Mouse (Mus musculus) liver, embryonic 13.5 days (tissue): ENCODE data around the gene Gm20696. TPM values are rescaled to one million over a fixed set of nuclear protein-coding genes. Genes with fewer than 3 reads are reported as not detected.

Experiments used
- ATAC-seq: fragments of 200-750 bp; cut with Nextera tagmentation; 2 replicates; pipeline ENCODE4 v1.8.0; 2017; ENCODE audit warnings: low read depth, mild to moderate bottlenecking, moderate number of reproducible peaks, moderate library complexity
- DNase-seq: peaks from one replicate; pipeline ENCODE4 v3.0.0; 2022
- H3K27ac ChIP-seq: fragments of 300-500 bp; sonication (generic); 2 replicates; pipeline ENCODE4 v1.5.1; 2015; ENCODE audit warnings: moderate library complexity, mild to moderate bottlenecking, inconsistent platforms
- H3K27me3 ChIP-seq: fragments of 300-500 bp; sonication (generic); 2 replicates; pipeline ENCODE4 v1.6.1; 2015; ENCODE audit warnings: mild to moderate bottlenecking, inconsistent platforms
- H3K36me3 ChIP-seq: fragments of 300-500 bp; sonication (generic); 2 replicates; pipeline ENCODE4 v1.6.1; 2015; ENCODE audit warnings: mild to moderate bottlenecking, inconsistent platforms
- H3K4me1 ChIP-seq: fragments of 300-500 bp; sonication (generic); replicated peaks from 2 replicates; pipeline ENCODE4 v1.6.1; 2015; ENCODE audit warnings: inconsistent platforms
- H3K4me2 ChIP-seq: fragments of 300-500 bp; sonication (generic); 2 replicates; pipeline ENCODE4 v1.6.1; 2015; ENCODE audit warnings: inconsistent platforms, mild to moderate bottlenecking, moderate library complexity
- H3K4me3 ChIP-seq: fragments of 300-500 bp; sonication (generic); replicated peaks from 2 replicates; pipeline ENCODE4 v1.5.1; 2015; ENCODE audit warnings: mild to moderate bottlenecking, inconsistent platforms
- H3K9ac ChIP-seq: fragments of 300-500 bp; sonication (generic); 2 replicates; pipeline ENCODE4 v1.6.1; 2015; ENCODE audit warnings: mild to moderate bottlenecking, inconsistent platforms
- H3K9me3 ChIP-seq: fragments of 300-500 bp; sonication (generic); replicated peaks from 2 replicates; pipeline ENCODE4 v1.6.1; 2016; ENCODE audit warnings: inconsistent platforms
- WGBS: fragments of 180-500 bp; shearing (Covaris S2); methylation state at CpG from one replicate; pipeline ENCODE4 v1.1.7; 2015; ENCODE audit not compliant: insufficient replicate concordance; 5-methylcytosine and 5-hydroxymethylcytosine counted together
- polyA plus RNA-seq: library from polyadenylated mRNA; unstranded; fragments of >200 nt; fragmentation: Nextera tagmentation; extraction: Ambion mirVana; gene quantifications from 2 replicates; pipeline ENCODE4 v1.2.1, GENCODE M21; 2015

Gene Gm20696
- polyA plus RNA-seq, 1 experiment from 2014 or later, result 0.58 TPM

GRCm38 (mm10) chr6:99320444-99320843 is 346.2 kb downstream of the Gm20696 start:
- Histone ChIP-seq H3K9ac (no peak overlapping the region), H3K27me3 (no peaks in the 10 kb centered on the region), H3K4me1 (no peaks in the 10 kb centered on the region), H3K9me3 (no peaks in the 10 kb centered on the region), H3K36me3 (no peaks in the 10 kb centered on the region), H3K4me2 (no peak overlapping the region), H3K27ac (no peak overlapping the region), H3K4me3 (no peak overlapping the region)
- no peak for DNase-seq
- 78% methylated on average over 8 of the region's 8 CpGs for WGBS
- no peak for ATAC-seq

- Histone ChIP-seq H3K4me3 (no peak overlapping the region), H3K9me3 (no peaks in the 10 kb centered on the region), H3K4me2 (no peak overlapping the region), H3K27ac (no peak overlapping the region), H3K4me1 (no peaks in the 10 kb centered on the region), H3K36me3 (no peaks in the 10 kb centered on the region), H3K9ac (no peak overlapping the region), H3K27me3 (no peaks in the 10 kb centered on the region)
- DNase-seq, result no peak
- 78% methylated on average over 19 of the region's 19 CpGs for WGBS
- ATAC-seq, result no peak
These were observed 346.9 kb downstream of the Gm20696 start for GRCm38 (mm10) chr6:99319415-99320405.

GRCm38 (mm10) chr6:99314746-99315145 is 351.9 kb downstream of the Gm20696 start:
- no peak overlapping the region for H3K9ac ChIP-seq
- H3K27ac ChIP-seq, result no peak overlapping the region
- no peak overlapping the region for H3K4me2 ChIP-seq
- no peak for DNase-seq
- ATAC-seq, result no peak
- no peaks in the 10 kb centered on the region for H3K36me3 ChIP-seq
- no peaks in the 10 kb centered on the region for H3K9me3 ChIP-seq
- H3K4me1 ChIP-seq, result no peaks in the 10 kb centered on the region
- H3K27me3 ChIP-seq, result no peaks in the 10 kb centered on the region
- no peak overlapping the region for H3K4me3 ChIP-seq
- WGBS, result 67% methylated on average over 3 of the region's 3 CpGs

GRCm38 (mm10) chr6:99310529-99310928 is 356.1 kb downstream of the Gm20696 start:
- no peaks in the 10 kb centered on the region for H3K4me1 ChIP-seq
- ATAC-seq (no peak), DNase-seq (no peak)
- H3K9me3 ChIP-seq, result no peaks in the 10 kb centered on the region
- 81% methylated on average over 12 of the region's 12 CpGs for WGBS
- no peaks in the 10 kb centered on the region for H3K27me3 ChIP-seq
- H3K9ac ChIP-seq, result no peak overlapping the region
- H3K4me3 ChIP-seq, result no peak overlapping the region
- no peak overlapping the region for H3K27ac ChIP-seq
- no peak overlapping the region for H3K4me2 ChIP-seq
- H3K36me3 ChIP-seq, result no peaks in the 10 kb centered on the region

GRCm38 (mm10) chr6:99310171-99310500 is 356.5 kb downstream of the Gm20696 start:
- Histone ChIP-seq H3K9ac (no peak overlapping the region), H3K9me3 (no peaks in the 10 kb centered on the region), H3K27ac (no peak overlapping the region), H3K36me3 (no peaks in the 10 kb centered on the region), H3K4me2 (no peak overlapping the region), H3K4me1 (no peaks in the 10 kb centered on the region), H3K27me3 (no peaks in the 10 kb centered on the region), H3K4me3 (no peak overlapping the region)
- no peak for ATAC-seq
- WGBS, result 69% methylated on average over 3 of the region's 3 CpGs
- no peak for DNase-seq

GRCm38 (mm10) chr6:99309466-99310170 is 357.0 kb downstream of the Gm20696 start:
- Histone ChIP-seq H3K4me2 (no peak overlapping the region), H3K27me3 (no peaks in the 10 kb centered on the region), H3K4me3 (no peak overlapping the region), H3K9me3 (no peaks in the 10 kb centered on the region), H3K4me1 (no peaks in the 10 kb centered on the region), H3K9ac (no peak overlapping the region), H3K27ac (no peak overlapping the region), H3K36me3 (no peaks in the 10 kb centered on the region)
- no peak for ATAC-seq
- WGBS, result 65% methylated on average over 14 of the region's 14 CpGs
- DNase-seq, result no peak

GRCm38 (mm10) chr6:99305751-99306150 is 360.8 kb downstream of the Gm20696 start:
- H3K27me3 ChIP-seq, result no peaks in the 10 kb centered on the region

GRCm38 (mm10) chr6:99305236-99305635 is 361.4 kb downstream of the Gm20696 start:
- DNase-seq (no peak), ATAC-seq (no peak)
- no peaks in the 10 kb centered on the region for H3K9me3 ChIP-seq
- no peak overlapping the region for H3K4me3 ChIP-seq
- H3K27me3 ChIP-seq, result no peaks in the 10 kb centered on the region
- no peak overlapping the region for H3K27ac ChIP-seq
- H3K4me1 ChIP-seq, result no peaks in the 10 kb centered on the region
- H3K36me3 ChIP-seq, result no peaks in the 10 kb centered on the region
- WGBS, result 81% methylated on average over 3 of the region's 3 CpGs
- no peak overlapping the region for H3K4me2 ChIP-seq
- no peak overlapping the region for H3K9ac ChIP-seq

More at GRCm38 (mm10) chr6:99305751-99306150, 360.8 kb downstream of the Gm20696 start:
- Histone ChIP-seq H3K4me3 (no peak overlapping the region), H3K9me3 (no peaks in the 10 kb centered on the region), H3K4me1 (no peaks in the 10 kb centered on the region), H3K27ac (no peak overlapping the region), H3K4me2 (no peak overlapping the region), H3K36me3 (no peaks in the 10 kb centered on the region), H3K9ac (no peak overlapping the region)
- DNase-seq (no peak), ATAC-seq (no peak)
- WGBS, result 68% methylated on average over 3 of the region's 3 CpGs

GRCm38 (mm10) chr6:99302662-99303435 is 363.7 kb downstream of the Gm20696 start:
- ATAC-seq (no peak), DNase-seq (no peak)
- Histone ChIP-seq H3K4me2 (no peak overlapping the region), H3K27me3 (no peaks in the 10 kb centered on the region), H3K27ac (no peak overlapping the region), H3K4me3 (no peak overlapping the region), H3K9me3 (no peaks in the 10 kb centered on the region), H3K9ac (no peak overlapping the region), H3K4me1 (no peaks in the 10 kb centered on the region), H3K36me3 (no peaks in the 10 kb centered on the region)
- 53% methylated on average over 6 of the region's 6 CpGs for WGBS

- no peaks in the 10 kb centered on the region for H3K4me1 ChIP-seq
- no peak overlapping the region for H3K9ac ChIP-seq
- no peaks in the 10 kb centered on the region for H3K9me3 ChIP-seq
- no peak overlapping the region for H3K27ac ChIP-seq
- ATAC-seq, result no peak
- no peaks in the 10 kb centered on the region for H3K27me3 ChIP-seq
- H3K4me2 ChIP-seq, result no peak overlapping the region
- H3K36me3 ChIP-seq, result no peaks in the 10 kb centered on the region
- WGBS, result 63% methylated on average over 8 of the region's 8 CpGs
- DNase-seq, result no peak
- H3K4me3 ChIP-seq, result no peak overlapping the region
These were observed 364.7 kb downstream of the Gm20696 start for GRCm38 (mm10) chr6:99301923-99302322.

- Histone ChIP-seq H3K9me3 (no peaks in the 10 kb centered on the region), H3K9ac (no peak overlapping the region), H3K4me1 (no peaks in the 10 kb centered on the region), H3K27me3 (no peaks in the 10 kb centered on the region), H3K4me2 (no peak overlapping the region), H3K4me3 (no peak overlapping the region), H3K36me3 (no peaks in the 10 kb centered on the region), H3K27ac (no peak overlapping the region)
- ATAC-seq, result no peak
- WGBS, result 78% methylated on average over 6 of the region's 6 CpGs
- no peak for DNase-seq
These were observed 366.4 kb downstream of the Gm20696 start for GRCm38 (mm10) chr6:99300235-99300634.
